Mouse (Mus musculus) E14TG2a.4 (cell line): ENCODE data around the gene Tmem44.

Experiments
- H3K27me3 ChIP-seq: 2 replicates; pipeline ENCODE4 v1.6.1; 2014; ENCODE audit warnings: low read length, control low read depth; ENCODE audit not compliant: insufficient read depth
- H3K36me3 ChIP-seq: 2 replicates; pipeline ENCODE4 v1.6.1; 2014; ENCODE audit warnings: low read length, control low read depth; ENCODE audit not compliant: insufficient read depth
- H3K4me1 ChIP-seq: replicated peaks from 2 replicates; pipeline ENCODE4 v1.6.1; 2014; ENCODE audit warnings: low read depth, low read length, control low read depth
- H3K4me3 ChIP-seq: replicated peaks from 2 replicates; pipeline ENCODE4 v1.5.1; 2014; ENCODE audit warnings: mild to moderate bottlenecking, low read length
- H3K9me3 ChIP-seq: 2 replicates; pipeline ENCODE4 v1.6.1; 2014; ENCODE audit warnings: low read length, control low read depth
- CTCF ChIP-seq: conservative IDR thresholded peaks from 2 replicates; pipeline ENCODE4 v1.5.1; 2014; ENCODE audit warnings: low read length
- NANOG ChIP-seq: IDR thresholded peaks from 2 replicates; pipeline ENCODE4 v1.6.1; 2014; ENCODE audit warnings: borderline replicate concordance, low read length, mixed read lengths
- POU5F1 ChIP-seq: IDR thresholded peaks from 2 replicates; pipeline ENCODE4 v1.6.1; 2014; ENCODE audit warnings: low read length, borderline replicate concordance

Gene Tmem44

DNA sequence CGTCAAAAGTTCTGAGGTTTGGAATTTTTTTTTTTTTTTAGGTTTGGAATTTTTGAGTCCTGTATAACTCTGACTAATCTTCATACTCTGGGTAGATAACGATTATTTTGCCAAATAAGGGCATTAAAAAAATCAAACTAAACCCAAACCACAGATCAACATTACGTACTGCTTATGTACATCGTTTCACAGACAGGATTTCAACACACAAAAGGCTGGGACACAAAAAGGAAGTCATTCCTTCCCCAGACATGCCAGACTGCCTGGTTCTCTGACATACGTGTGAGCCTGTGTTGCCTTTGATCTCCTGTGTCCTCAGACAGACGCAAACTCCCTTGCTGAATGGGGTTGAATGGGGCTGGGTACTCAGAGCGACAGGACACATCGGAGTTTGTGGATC, 22.3 kb downstream of the Tmem44 start:
- peaks cover 13% of the 10 kb centered on the region for H3K4me1 ChIP-seq
- no peaks in the 10 kb centered on the region for H3K9me3 ChIP-seq
- H3K36me3 ChIP-seq: no peaks in the 10 kb centered on the region
- H3K27me3 ChIP-seq: no peaks in the 10 kb centered on the region
- TF ChIP-seq CTCF (no peak), NANOG (no peak), POU5F1 (no peak)
- no peak overlapping the region for H3K4me3 ChIP-seq

DNA sequence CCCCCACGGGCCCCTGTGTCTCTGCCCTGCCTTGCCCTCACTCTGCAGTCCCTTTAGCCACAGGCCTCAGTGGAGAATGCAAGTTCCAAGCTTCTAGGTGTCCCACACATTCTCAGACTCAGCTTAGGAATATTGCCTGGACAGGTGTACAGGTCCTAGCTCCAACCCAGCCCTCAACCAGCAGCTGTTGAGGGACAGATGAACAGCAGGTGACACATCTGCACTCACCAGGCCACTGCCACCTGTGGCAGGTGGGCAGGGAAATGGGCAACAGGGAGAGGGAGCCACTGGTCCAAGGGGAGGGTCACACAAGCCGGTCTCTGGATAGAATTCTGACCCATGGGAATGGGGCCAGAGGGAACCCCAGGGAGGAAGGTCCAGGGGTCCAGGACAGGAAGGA, 22.8 kb downstream of the Tmem44 start:
- TF ChIP-seq POU5F1: no peak
- no peak overlapping the region for H3K4me3 ChIP-seq
- peaks cover 18% of the 10 kb centered on the region for H3K4me1 ChIP-seq
- no peaks in the 10 kb centered on the region for H3K36me3 ChIP-seq
- no peaks in the 10 kb centered on the region for H3K9me3 ChIP-seq
- no peaks in the 10 kb centered on the region for H3K27me3 ChIP-seq

DNA sequence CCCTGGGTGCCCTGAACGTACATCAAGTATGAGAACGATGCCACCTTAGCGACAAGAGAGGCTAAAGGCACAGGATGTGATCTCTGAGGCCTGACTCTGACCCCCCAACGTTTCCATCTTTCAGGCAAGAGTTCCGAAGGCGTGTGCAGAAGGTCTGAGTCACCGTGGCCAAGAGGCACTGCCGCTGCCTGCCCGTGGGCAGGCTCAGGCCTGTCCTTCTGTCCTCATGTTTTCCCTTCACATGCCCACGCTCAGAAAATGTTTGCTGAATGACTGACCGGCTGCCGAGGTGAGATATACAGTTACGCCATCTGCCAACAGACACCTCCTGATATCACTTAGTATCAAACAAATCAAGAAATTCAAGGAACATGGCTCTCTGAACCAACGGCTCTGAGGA, 24.9 kb downstream of the Tmem44 start:
- TF ChIP-seq CTCF (no peak), POU5F1 (no peak)
- no peak overlapping the region for H3K4me3 ChIP-seq
- H3K9me3 ChIP-seq: no peaks in the 10 kb centered on the region
- H3K36me3 ChIP-seq: no peaks in the 10 kb centered on the region
- H3K4me1 ChIP-seq: peaks cover 28% of the 10 kb centered on the region
- H3K27me3 ChIP-seq: no peaks in the 10 kb centered on the region

DNA sequence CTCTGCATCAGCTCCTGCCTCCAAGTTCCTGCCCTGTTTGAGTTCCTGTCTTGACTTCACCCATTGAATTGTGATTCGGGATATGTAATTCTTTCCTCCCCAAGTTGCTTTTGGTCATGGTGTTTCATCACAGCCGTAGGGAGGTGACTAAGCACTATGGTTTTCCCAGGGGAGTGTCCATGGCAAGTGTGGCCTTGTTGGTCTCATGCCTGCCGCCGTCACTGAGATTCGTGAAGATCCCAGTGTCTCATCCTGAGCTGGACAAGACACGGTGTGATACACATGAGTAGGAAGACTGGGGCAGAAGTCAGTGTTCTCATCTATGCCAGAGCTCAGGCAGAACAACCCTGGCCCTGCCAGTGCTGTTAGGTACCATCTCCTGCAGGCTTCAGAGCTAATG, 26.2 kb downstream of the Tmem44 start:
- H3K4me3 ChIP-seq: no peak overlapping the region
- no peaks in the 10 kb centered on the region for H3K36me3 ChIP-seq
- TF ChIP-seq CTCF (no peak), NANOG (no peak), POU5F1 (no peak)
- no peaks in the 10 kb centered on the region for H3K27me3 ChIP-seq
- no peaks in the 10 kb centered on the region for H3K9me3 ChIP-seq
- H3K4me1 ChIP-seq: peaks cover 28% of the 10 kb centered on the region

- no peaks in the 10 kb centered on the region for H3K27me3 ChIP-seq
- TF ChIP-seq NANOG (no peak), CTCF (no peak), POU5F1 (no peak)
- H3K4me1 ChIP-seq: peaks cover 35% of the 10 kb centered on the region
- H3K36me3 ChIP-seq: no peaks in the 10 kb centered on the region
- no peaks in the 10 kb centered on the region for H3K9me3 ChIP-seq
- H3K4me3 ChIP-seq: peak overlapping the region; percentile 70
Observed at GRCm38 (mm10) chr16:30522253-30522940, 28.2 kb downstream of the Tmem44 start.

- TF ChIP-seq CTCF: peak; percentile 50
- TF ChIP-seq POU5F1: no peak
- no peak overlapping the region for H3K4me3 ChIP-seq
- no peaks in the 10 kb centered on the region for H3K36me3 ChIP-seq
- no peaks in the 10 kb centered on the region for H3K9me3 ChIP-seq
- H3K4me1 ChIP-seq: peaks cover 35% of the 10 kb centered on the region
- H3K27me3 ChIP-seq: no peaks in the 10 kb centered on the region
Observed at GRCm38 (mm10) chr16:30521147-30521546, 29.5 kb downstream of the Tmem44 start.

DNA sequence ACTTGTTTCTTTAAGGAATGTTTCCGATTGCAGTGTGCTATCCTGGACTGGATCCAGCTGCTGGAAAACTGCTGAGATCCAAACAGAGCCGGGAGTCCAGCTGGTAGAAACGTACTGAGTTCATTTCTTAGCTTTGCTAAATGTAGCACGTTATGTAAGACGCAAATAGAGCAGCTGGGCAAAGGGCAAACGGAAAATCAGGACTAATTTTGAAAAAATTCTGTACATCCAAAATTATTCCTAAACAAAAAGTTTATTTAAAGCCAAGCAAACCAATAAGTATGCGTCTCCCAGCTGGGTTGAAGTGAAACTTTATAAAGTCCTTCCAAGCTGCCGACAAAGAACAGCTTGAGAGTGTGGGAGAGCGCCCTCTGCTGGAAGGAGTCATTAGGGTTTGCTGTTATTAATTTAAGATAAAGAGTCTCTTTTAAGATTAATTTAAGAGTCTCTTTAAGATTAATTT, 30.2 kb downstream of the Tmem44 start:
- no peak overlapping the region for H3K4me3 ChIP-seq
- H3K4me1 ChIP-seq: peaks cover 35% of the 10 kb centered on the region
- no peak for TF ChIP-seq POU5F1
- no peak for TF ChIP-seq NANOG
- peak; percentile 87 for TF ChIP-seq CTCF
- H3K9me3 ChIP-seq: no peaks in the 10 kb centered on the region
- H3K36me3 ChIP-seq: no peaks in the 10 kb centered on the region
- no peaks in the 10 kb centered on the region for H3K27me3 ChIP-seq

DNA sequence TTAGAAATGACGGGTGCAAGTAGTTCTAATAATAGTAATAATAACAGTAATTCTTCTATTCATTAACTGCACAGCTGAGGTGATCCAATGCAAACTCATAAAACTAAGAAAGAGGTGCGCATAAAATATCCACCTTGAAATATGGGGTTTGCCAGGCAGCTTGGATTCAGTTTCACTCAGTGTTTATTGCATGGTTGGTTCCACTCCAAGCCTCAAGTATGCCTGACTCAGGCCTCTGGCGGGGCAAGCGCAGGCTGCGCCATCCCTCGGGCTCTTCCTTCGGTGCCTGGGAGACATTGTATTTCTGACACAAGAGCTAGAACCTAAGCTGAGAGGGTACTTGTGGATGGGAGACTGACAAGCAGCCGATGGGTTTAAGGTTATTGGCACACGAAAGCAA, 32.0 kb downstream of the Tmem44 start:
- Histone ChIP-seq H3K4me1 (peaks cover 47% of the 10 kb centered on the region), H3K9me3 (no peaks in the 10 kb centered on the region), H3K36me3 (no peaks in the 10 kb centered on the region), H3K4me3 (no peak overlapping the region), H3K27me3 (0 out of 2 replicates have a peak, but pooled peaks cover 2% of the 10 kb centered on the region)
- no peak for TF ChIP-seq NANOG
- TF ChIP-seq CTCF: no peak
- TF ChIP-seq POU5F1: no peak

GRCm38 (mm10) chr16:30517666-30518283, 32.9 kb downstream of the Tmem44 start:
- TF ChIP-seq NANOG: no peak
- no peak for TF ChIP-seq CTCF
- peaks cover 47% of the 10 kb centered on the region for H3K4me1 ChIP-seq
- no peaks in the 10 kb centered on the region for H3K9me3 ChIP-seq
- H3K36me3 ChIP-seq: no peaks in the 10 kb centered on the region
- H3K4me3 ChIP-seq: no peak overlapping the region
- H3K27me3 ChIP-seq: 0 out of 2 replicates have a peak, but pooled peaks cover 6% of the 10 kb centered on the region
